Mouse (Mus musculus) heart, adult 2 months (tissue): ENCODE results near the gene Usp39.

Experiments used
- CTCF ChIP-seq: fragments of 200-600 bp; IDR thresholded peaks from 2 replicates; pipeline ENCODE4 v1.8.1; 2022; ENCODE audit warnings: antibody characterized with exemption, mild to moderate bottlenecking, moderate library complexity
- EP300 ChIP-seq: fragments of 200-500 bp; IDR thresholded peaks from 2 replicates; pipeline ENCODE4 v1.6.1; 2011; ENCODE audit warnings: low read depth, low read length, control low read depth; ENCODE audit not compliant: insufficient read depth
- POLR2A ChIP-seq: fragments of 200-500 bp; IDR thresholded peaks from 2 replicates; pipeline ENCODE4 v1.6.1; 2011; ENCODE audit warnings: mild to moderate bottlenecking, low read depth, low read length, control low read depth; ENCODE audit not compliant: insufficient read depth

DNA sequence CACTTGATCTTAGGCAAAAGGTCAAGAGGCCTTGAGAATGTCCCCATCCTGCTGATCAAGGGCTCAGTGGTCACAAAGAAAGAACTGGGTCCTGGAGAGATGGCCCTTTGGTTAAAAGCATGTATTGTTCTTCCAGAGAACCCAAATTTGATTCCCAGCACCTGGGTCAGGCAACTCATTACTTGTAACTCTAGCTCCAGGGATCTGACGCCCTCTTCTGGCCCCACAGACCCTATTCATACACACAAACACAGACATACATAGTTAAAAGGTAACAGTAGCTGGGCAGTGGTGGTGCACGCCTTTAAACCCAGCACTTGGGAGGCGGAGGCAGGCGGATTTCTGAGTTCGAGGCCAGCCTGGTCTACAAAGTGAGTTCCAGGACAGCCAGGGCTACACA, 47.4 kb upstream of the Usp39 start:
- TF ChIP-seq CTCF (no peak), EP300 (no peak), POLR2A (no peak)
